ENCODE assay signal across 22 mouse cellular contexts in genomic region chr3:141653915-141654314, GRCm38 (mm10).
DNase-seq lines count a peak whose midpoint lies in the region; ATAC-seq and TF ChIP-seq lines count a peak whose summit lies in the region.
"Had no signal": no experiment of that assay in that cellular context is flagged by ENCODE, and none has a peak within 500 bp of the region (broad histone marks: within the 10 kb centered on the region; RNA-seq: fewer than 3 reads in every experiment).

No protein-coding gene starts in this region.

- H3K9me3 ChIP-seq in liver, embryonic 12.5 days (replicated peaks), result no peaks in the 10 kb centered on the region
- H3K9me3 ChIP-seq: embryonic facial prominence, embryonic 10.5 days; forebrain, embryonic 10.5 days; heart, embryonic 10.5 days; hindbrain, embryonic 12.5 days had no signal

- no peak for ATAC-seq in liver, embryonic 12.5 days
- ATAC-seq: forebrain, embryonic 14.5 days; hindbrain, embryonic 16.5 days; inflammation-experienced regulatory T-cells, adult 6 months had no signal

- H3K4me2 ChIP-seq in liver, embryonic 12.5 days, result no peak overlapping the region
- H3K4me2 ChIP-seq: hindbrain, embryonic 12.5 days had no signal

- TF ChIP-seq CTCF in cerebellum, adult 2 months (IDR thresholded peaks at IDR 0.05; ENCODE audit: borderline replicate concordance, insufficient read depth, low read depth, low read length), result no peak
- TF ChIP-seq CTCF in layer of hippocampus, adult 2 months (conservative IDR thresholded peaks at IDR 0.05), result no peak

- H3K4me3 ChIP-seq in cerebellum, adult 2 months (replicated peaks; ENCODE audit: insufficient read depth, low read depth, low read length), result no peak overlapping the region
- H3K4me3 ChIP-seq in layer of hippocampus, adult 2 months, result no peak overlapping the region
- no peak overlapping the region for H3K4me3 ChIP-seq in liver, embryonic 12.5 days
- H3K4me3 ChIP-seq: embryonic facial prominence, embryonic 10.5 days; forebrain, embryonic 10.5 days; heart, embryonic 10.5 days; hindbrain, embryonic 12.5 days had no signal

- DNase-seq in cerebellum, adult 2 months, result peak in 1 of 2 experiments; percentile 76
- DNase-seq in cerebellum, adult 11-12 months, result no peak
- peak; percentile 23 to 53 for DNase-seq in layer of hippocampus, adult 2 months (ENCODE audit: low spot score in 2 of 2)
- no peak for DNase-seq in layer of hippocampus, postnatal 25 days (ENCODE audit: extremely low spot score in 1 of 2, low spot score in 1 of 2)
- DNase-seq in right cerebral cortex, adult 18-20 months, result peak; percentile 5
- DNase-seq in right cerebral cortex, postnatal 4 days, result no peak
- no peak for DNase-seq in urinary bladder, postnatal 25 days (ENCODE audit: low spot score)
- DNase-seq: adrenal gland, adult 2 months; adrenal gland, postnatal 25 days; gastrocnemius, postnatal 10 days; heart, adult 18-20 months; heart, postnatal 10 days; heart, postnatal 4 days had no signal

- no peak for TF ChIP-seq POLR2A in cerebellum, adult 2 months (IDR thresholded peaks at IDR 0.05; ENCODE audit: borderline replicate concordance, insufficient read depth, low read length)

- H3K27ac ChIP-seq in cerebellum, adult 2 months (ENCODE audit: insufficient read depth, low read length), result peak overlapping the region; percentile 80; the same call in 1 of the 2 replicates
- peak overlapping the region; percentile 52 for H3K27ac ChIP-seq in layer of hippocampus, adult 2 months
- no peak overlapping the region for H3K27ac ChIP-seq in liver, embryonic 12.5 days
- H3K27ac ChIP-seq: embryonic facial prominence, embryonic 10.5 days; forebrain, embryonic 10.5 days; heart, embryonic 10.5 days; hindbrain, embryonic 12.5 days had no signal

- peaks cover 4% of the 10 kb centered on the region; the same call in 1 of the 2 replicates for H3K4me1 ChIP-seq in cerebellum, adult 2 months (ENCODE audit: control insufficient read depth, insufficient read depth, low read length)
- no peaks in the 10 kb centered on the region for H3K4me1 ChIP-seq in liver, embryonic 12.5 days
- H3K4me1 ChIP-seq: heart, embryonic 10.5 days had no signal

- 57% methylated on average over 1 of the region's 1 CpGs for whole genome bisulfite sequencing in cerebellum, adult 2 months
- WGBS in liver, embryonic 12.5 days (ENCODE audit: insufficient replicate concordance), result 61% methylated on average over 1 of the region's 1 CpGs

- H3K36me3 ChIP-seq in liver, embryonic 12.5 days, result no peaks in the 10 kb centered on the region
- H3K36me3 ChIP-seq: embryonic facial prominence, embryonic 10.5 days; forebrain, embryonic 10.5 days; heart, embryonic 10.5 days; hindbrain, embryonic 12.5 days had no signal

- H3K9ac ChIP-seq in liver, embryonic 12.5 days, result no peak overlapping the region
- H3K9ac ChIP-seq: hindbrain, embryonic 12.5 days had no signal

- no peaks in the 10 kb centered on the region for H3K27me3 ChIP-seq in cerebellum, adult 2 months (ENCODE audit: control insufficient read depth, insufficient read depth, low read length)
- H3K27me3 ChIP-seq in liver, embryonic 12.5 days (replicated peaks), result no peaks in the 10 kb centered on the region
- H3K27me3 ChIP-seq: CH12.LX; hindbrain, embryonic 12.5 days had no signal

Comparison
In these comparisons a context has a peak if more than half of its experiments do, and no peak if none do; other contexts are left out.
1. DNase-seq: peak in layer of hippocampus, adult 2 months (2 of 2) and right cerebral cortex, adult 18-20 months (single experiment); none in cerebellum, adult 11-12 months (single experiment), layer of hippocampus, postnatal 25 days (0 of 2), right cerebral cortex, postnatal 4 days (single experiment) and urinary bladder, postnatal 25 days (single experiment).